Mouse (Mus musculus) kidney, postnatal 25 days (tissue): Measurements from ENCODE around the gene Ankrd13d.

Experiments
- DNase-seq, 2 experiments: peaks; one replicate each; pipeline ENCODE4 v3.0.0; 2021; ENCODE audit warnings: mixed read lengths in 2 of 2

Ankrd13d gene

GRCm38 (mm10) chr19:4220957-4221743 is 61.8 kb downstream of the Ankrd13d start:
- DNase-seq = peak; percentile 57 to 76

GRCm38 (mm10) chr19:4220416-4220815 is 62.5 kb downstream of the Ankrd13d start:
- no peak for DNase-seq
